ENCODE assay signal across 7 mouse cellular contexts in the genomic region with DNA sequence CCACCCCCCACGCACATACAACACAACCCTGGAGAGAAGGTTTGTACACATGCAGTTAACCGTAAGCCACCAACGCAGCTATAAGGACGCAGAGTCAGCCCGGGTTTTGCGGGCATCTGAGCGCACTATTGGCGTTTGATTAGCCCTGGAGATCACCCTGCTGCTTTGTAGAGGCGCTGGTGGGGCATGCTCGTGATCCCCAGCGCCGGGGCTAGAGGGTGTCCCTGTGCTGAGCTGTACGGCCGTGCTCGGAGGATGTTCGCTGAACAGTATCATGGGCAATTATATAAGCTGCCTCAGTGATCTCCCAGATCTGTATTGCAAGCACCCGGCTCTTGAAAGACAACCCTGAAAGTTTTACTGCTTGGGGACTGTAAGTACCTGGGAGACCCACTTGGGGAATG. TPM values are rescaled to one million over a fixed set of nuclear protein-coding genes. Genes with fewer than 3 reads are reported as not detected.
DNase-seq lines count a peak whose midpoint lies in the region; ATAC-seq and TF ChIP-seq lines count a peak whose summit lies in the region.

No protein-coding gene starts in this region.

- H3K4me2 ChIP-seq in intestine, embryonic 14.5 days (ENCODE audit: low read length): peak overlapping the region; percentile 74
- H3K4me2 ChIP-seq in limb, embryonic 14.5 days (replicated peaks; ENCODE audit: low read depth, low read length, severe bottlenecking): peak overlapping the region; percentile 98

- WGBS in forebrain, embryonic 10.5 days: under 1% methylated on average over 17 of the region's 17 CpGs
- 1% methylated on average over 17 of the region's 17 CpGs for WGBS in intestine, embryonic 14.5 days
- 1% methylated on average over 17 of the region's 17 CpGs for WGBS in limb, embryonic 14.5 days
- 5% methylated on average over 17 of the region's 17 CpGs for WGBS in thymus, adult 2 months

- peak overlapping the region; percentile 59 for H3K9ac ChIP-seq in intestine, embryonic 14.5 days (ENCODE audit: low read length)
- peak overlapping the region; percentile 80 for H3K9ac ChIP-seq in limb, embryonic 14.5 days (ENCODE audit: low read depth, low read length, severe bottlenecking)

- peaks cover 1% of the 10 kb centered on the region; the same call in 1 of the 2 replicates for H3K36me3 ChIP-seq in forebrain, embryonic 10.5 days (replicated peaks)
- H3K36me3 ChIP-seq in intestine, embryonic 14.5 days (ENCODE audit: control insufficient read depth, insufficient read depth, low read length): no peaks in the 10 kb centered on the region
- no peaks in the 10 kb centered on the region for H3K36me3 ChIP-seq in limb, embryonic 14.5 days (ENCODE audit: control insufficient read depth, insufficient read depth, low read length)
- no peaks in the 10 kb centered on the region for H3K36me3 ChIP-seq in thymus, adult 2 months (ENCODE audit: control insufficient read depth, insufficient read depth, low read length)

- peak overlapping the region; percentile 77 for H3K4me3 ChIP-seq in forebrain, embryonic 10.5 days
- H3K4me3 ChIP-seq in intestine, embryonic 14.5 days (ENCODE audit: low read depth, low read length): peak overlapping the region; percentile 64
- peak overlapping the region; percentile 58 for H3K4me3 ChIP-seq in limb, embryonic 14.5 days (replicated peaks; ENCODE audit: low read length)
- H3K4me3 ChIP-seq in thymus, adult 2 months (ENCODE audit: control insufficient read depth, insufficient read depth, low read length): no peak overlapping the region

- peak; percentile 26 for DNase-seq in ovary, postnatal 36 days (ENCODE audit: low spot score)
- DNase-seq in ovary, postnatal 14 days (ENCODE audit: low spot score): no peak
- peak; percentile 44 for DNase-seq in forebrain, embryonic 10.5 days (ENCODE audit: extremely low spot score, low spot score)
- peak; percentile 72 for DNase-seq in intestine, embryonic 14.5 days (ENCODE audit: low spot score)
- DNase-seq in limb, embryonic 14.5 days (ENCODE audit: low spot score): no peak
- DNase-seq in right cerebral cortex, adult 2 months (ENCODE audit: low spot score in 2 of 2): peak; percentile 62 to 68
- DNase-seq in thymus, adult 2 months: no peak

- peaks cover 58% of the 10 kb centered on the region for H3K4me1 ChIP-seq in forebrain, embryonic 10.5 days
- peaks cover 27% of the 10 kb centered on the region for H3K4me1 ChIP-seq in intestine, embryonic 14.5 days (replicated peaks; ENCODE audit: control insufficient read depth, insufficient read depth, low read length)
- peaks cover 18% of the 10 kb centered on the region for H3K4me1 ChIP-seq in limb, embryonic 14.5 days (ENCODE audit: control insufficient read depth, insufficient read depth, low read length)
- no peaks in the 10 kb centered on the region for H3K4me1 ChIP-seq in thymus, adult 2 months (replicated peaks; ENCODE audit: control insufficient read depth, insufficient read depth, low read length)

- TF ChIP-seq POLR2A in limb, embryonic 14.5 days (IDR thresholded peaks at IDR 0.05; ENCODE audit: borderline replicate concordance, extremely low read depth, insufficient read depth, insufficient read length): no peak
- TF ChIP-seq POLR2A in thymus, adult 2 months (IDR thresholded peaks at IDR 0.05; ENCODE audit: control insufficient read depth, extremely low read depth, insufficient read depth, low read length, poor library complexity): no peak

- no peak for ATAC-seq in intestine, embryonic 14.5 days (replicated peaks; ENCODE audit: low FRiP score, low TSS enrichment, low read depth)
- no peak for ATAC-seq in limb, embryonic 14.5 days (ENCODE audit: low FRiP score, low read depth)

- peak overlapping the region; percentile 95 for H3K27ac ChIP-seq in forebrain, embryonic 10.5 days
- no peak overlapping the region for H3K27ac ChIP-seq in intestine, embryonic 14.5 days (ENCODE audit: low read depth)
- H3K27ac ChIP-seq in limb, embryonic 14.5 days (replicated peaks; ENCODE audit: low read depth, low read length): peak overlapping the region; percentile 26; the same call in 1 of the 2 replicates
- H3K27ac ChIP-seq in thymus, adult 2 months (ENCODE audit: control insufficient read depth, insufficient read depth, low read length): no peak overlapping the region

- no peaks in the 10 kb centered on the region for H3K9me3 ChIP-seq in forebrain, embryonic 10.5 days
- H3K9me3 ChIP-seq in intestine, embryonic 14.5 days (ENCODE audit: control insufficient read depth, low read length): no peaks in the 10 kb centered on the region
- no peaks in the 10 kb centered on the region for H3K9me3 ChIP-seq in limb, embryonic 14.5 days (ENCODE audit: control insufficient read depth, low read length)

- peaks cover 49% of the 10 kb centered on the region for H3K27me3 ChIP-seq in forebrain, embryonic 10.5 days (ENCODE audit: poor library complexity, severe bottlenecking)
- H3K27me3 ChIP-seq in intestine, embryonic 14.5 days (replicated peaks; ENCODE audit: control insufficient read depth, insufficient read depth, low read length): peaks cover 18% of the 10 kb centered on the region
- no peaks in the 10 kb centered on the region; the same call in 1 of the 2 replicates for H3K27me3 ChIP-seq in limb, embryonic 14.5 days (ENCODE audit: control insufficient read depth, insufficient read depth, low read length)
- no peaks in the 10 kb centered on the region; the same call in 1 of the 2 replicates for H3K27me3 ChIP-seq in thymus, adult 2 months (ENCODE audit: control insufficient read depth, insufficient read depth, low read length)

- TF ChIP-seq CTCF in thymus, adult 2 months (IDR thresholded peaks at IDR 0.05; ENCODE audit: borderline replicate concordance, control insufficient read depth, extremely low read depth, insufficient read depth, low read length, poor library complexity): no peak

RNA-seq across cellular contexts. Expression of a gene that starts 40.6 kb away (rescaled TPM):
- polyA plus RNA-seq in forebrain, embryonic 10.5 days (2016; fragmentation: Nextera tagmentation; extraction: Ambion mirVana): 22.1 and 27.9 TPM in 2 replicates
- polyA plus RNA-seq in intestine, embryonic 14.5 days (2014; fragmentation: Nextera tagmentation; extraction: Ambion mirVana): 36.2 and 36.5 TPM in 2 replicates
- 12.7 and 15.5 TPM in 2 replicates for polyA plus RNA-seq in limb, embryonic 14.5 days (2012; rRNA removed)
- 37.4 and 41.6 TPM in 2 replicates for polyA plus RNA-seq in limb, embryonic 14.5 days (2014; fragmentation: Nextera tagmentation; extraction: Ambion mirVana)
- 2.7 and 2.9 TPM in 2 replicates for polyA plus RNA-seq in thymus, adult 2 months (2012; rRNA removed)

Comparison
In these comparisons a context has a peak if more than half of its experiments do, and no peak if none do; other contexts are left out.
1. DNase-seq: peak in ovary, postnatal 36 days (single experiment), forebrain, embryonic 10.5 days (single experiment), intestine, embryonic 14.5 days (single experiment) and right cerebral cortex, adult 2 months (2 of 2); none in ovary, postnatal 14 days (single experiment), limb, embryonic 14.5 days (single experiment) and thymus, adult 2 months (single experiment).
2. H3K27ac ChIP-seq: peak in forebrain, embryonic 10.5 days (single experiment) and limb, embryonic 14.5 days (single experiment); none in intestine, embryonic 14.5 days (single experiment) and thymus, adult 2 months (single experiment).